Comparison of ENCODE assay signal across 9 mouse cellular contexts in the genomic region with DNA sequence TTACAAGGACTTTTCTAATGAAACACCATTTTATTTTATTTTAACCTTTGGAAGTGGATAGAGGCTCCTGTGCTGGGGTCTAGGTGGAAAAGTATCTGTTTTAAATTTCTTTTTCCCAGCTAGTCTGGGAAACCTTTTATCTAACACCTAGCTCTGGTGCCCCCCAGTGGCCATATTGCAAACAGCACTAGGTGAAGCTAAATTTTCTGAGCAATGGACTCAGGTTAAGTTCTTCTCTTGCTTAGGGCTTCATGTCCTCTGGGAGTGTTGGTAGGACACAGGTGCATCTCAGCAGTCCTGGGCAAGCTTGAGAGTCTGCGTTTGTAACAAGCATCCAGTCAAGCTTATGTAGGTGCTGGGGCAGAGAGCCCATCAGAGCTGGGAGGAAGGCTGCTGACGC. TPM values are rescaled to one million over a fixed set of nuclear protein-coding genes. Genes with fewer than 3 reads are reported as not detected.
A peak's percentile ranks its signal among the peaks of the same experiment; 100 is the strongest.
DNase-seq lines count a peak whose midpoint lies in the region; ATAC-seq and TF ChIP-seq lines count a peak whose summit lies in the region.
"Had no signal": no experiment of that assay in that cellular context is flagged by ENCODE, and none has a peak within 500 bp of the region (broad histone marks: within the 10 kb centered on the region; RNA-seq: fewer than 3 reads in every experiment).

No protein-coding gene starts in this region.

- no peak overlapping the region for H3K4me3 ChIP-seq in heart, postnatal 0 days (ENCODE audit: low read depth, low read length)
- H3K4me3 ChIP-seq: hindbrain, embryonic 15.5 days had no signal

- no peak overlapping the region for H3K9ac ChIP-seq in heart, postnatal 0 days (replicated peaks; ENCODE audit: low read depth, low read length)
- H3K9ac ChIP-seq: hindbrain, embryonic 15.5 days had no signal

- ATAC-seq in cerebellum, adult (ENCODE audit: insufficient number of reproducible peaks, low FRiP score, low TSS enrichment) = no peak
- no peak for ATAC-seq in heart, postnatal 0 days (ENCODE audit: insufficient read depth, low read depth)

- peak; percentile 80 for TF ChIP-seq CTCF in heart, postnatal 0 days (IDR thresholded peaks at IDR 0.05; ENCODE audit: low read depth)

- H3K4me1 ChIP-seq in heart, postnatal 0 days (ENCODE audit: control insufficient read depth, insufficient read depth) = no peaks in the 10 kb centered on the region
- H3K4me1 ChIP-seq: hindbrain, embryonic 15.5 days had no signal

- WGBS in heart, postnatal 0 days = 52% methylated on average over 2 of the region's 2 CpGs

- no peaks in the 10 kb centered on the region for H3K27me3 ChIP-seq in heart, postnatal 0 days (ENCODE audit: control insufficient read depth, insufficient read depth, low read length)
- H3K27me3 ChIP-seq: hindbrain, embryonic 15.5 days had no signal

- H3K4me2 ChIP-seq in heart, postnatal 0 days (ENCODE audit: low read depth, low read length) = no peak overlapping the region
- H3K4me2 ChIP-seq: hindbrain, embryonic 15.5 days had no signal

- no peak for TF ChIP-seq EP300 in heart, postnatal 0 days (IDR thresholded peaks at IDR 0.05; ENCODE audit: low read depth)

- no peaks in the 10 kb centered on the region for H3K36me3 ChIP-seq in heart, postnatal 0 days (replicated peaks; ENCODE audit: control insufficient read depth, insufficient read depth, low read length)
- H3K36me3 ChIP-seq: hindbrain, embryonic 15.5 days had no signal

- no peak overlapping the region for H3K27ac ChIP-seq in heart, postnatal 0 days (ENCODE audit: low read depth)
- H3K27ac ChIP-seq: hindbrain, embryonic 15.5 days had no signal

- no peaks in the 10 kb centered on the region for H3K9me3 ChIP-seq in heart, postnatal 0 days (replicated peaks; ENCODE audit: control insufficient read depth, low read length)
- H3K9me3 ChIP-seq: hindbrain, embryonic 15.5 days had no signal

- peak; percentile 69 for DNase-seq in cerebellum, adult 11 months
- DNase-seq in ES-CJ7 (ENCODE audit: low read depth, low spot score) = peak; percentile 65
- peak; percentile 72 for DNase-seq in cerebellum, adult 9-11 months
- peak; percentile 40 for DNase-seq in heart, postnatal 0 days (ENCODE audit: low spot score)
- DNase-seq in left cerebral cortex, adult 18-20 months (ENCODE audit: low spot score in 2 of 2) = peak; percentile 81 to 87
- peak; percentile 83 for DNase-seq in naive thymus-derived CD4-positive, alpha-beta T cell, adult 2 months (ENCODE audit: low read depth)
- DNase-seq in testis, postnatal 14 days (ENCODE audit: low spot score) = peak; percentile 48

RNA-seq across cellular contexts. Expression of a gene that starts 13.0 kb away (rescaled TPM):
- 17.6 and 18.3 TPM in 2 replicates for total RNA-seq in heart, postnatal 0 days (2014; rRNA removed; ENCODE audit: low replicate concordance)
- 14.6 and 14.7 TPM in 2 replicates for polyA plus RNA-seq in heart, postnatal 0 days (2015; fragmentation: Nextera tagmentation; extraction: Ambion mirVana)
- total RNA-seq in left cerebral cortex, adult 18-20 months (2021) = 100 to 1,000 TPM; 136 to 137 TPM
